Mouse (Mus musculus): ENCODE measurements at regions not wholly inside any gene's neighbourhood (a gene's known extent, or its start where the extent isn't known, plus 50 kb on each side); places are given as distances from the start of the nearest gene placed in this dataset.
A peak's percentile ranks its signal among the peaks of the same experiment; 100 is the strongest.

- H3K4me3 ChIP-seq (replicated peaks; ENCODE audit: low read length) = no peak overlapping the region
- H3K36me3 ChIP-seq (ENCODE audit: insufficient read depth, low read length) = no peaks in the 10 kb centered on the region
- TF ChIP-seq POU5F1 (IDR thresholded peaks at IDR 0.05; ENCODE audit: borderline replicate concordance, low read length) = no peak
- TF ChIP-seq CTCF (conservative IDR thresholded peaks at IDR 0.05; ENCODE audit: low read length) = no peak
- no peak for TF ChIP-seq NANOG (IDR thresholded peaks at IDR 0.05; ENCODE audit: borderline replicate concordance, low read length)
- H3K9me3 ChIP-seq (ENCODE audit: low read length) = no peaks in the 10 kb centered on the region
- H3K4me1 ChIP-seq (replicated peaks; ENCODE audit: low read depth, low read length) = no peaks in the 10 kb centered on the region
- H3K27me3 ChIP-seq (ENCODE audit: insufficient read depth, low read length) = no peaks in the 10 kb centered on the region
Observed at GRCm38 (mm10) chr8:126693642-126694041, 99.9 kb upstream of the Irf2bp2 start.

DNA sequence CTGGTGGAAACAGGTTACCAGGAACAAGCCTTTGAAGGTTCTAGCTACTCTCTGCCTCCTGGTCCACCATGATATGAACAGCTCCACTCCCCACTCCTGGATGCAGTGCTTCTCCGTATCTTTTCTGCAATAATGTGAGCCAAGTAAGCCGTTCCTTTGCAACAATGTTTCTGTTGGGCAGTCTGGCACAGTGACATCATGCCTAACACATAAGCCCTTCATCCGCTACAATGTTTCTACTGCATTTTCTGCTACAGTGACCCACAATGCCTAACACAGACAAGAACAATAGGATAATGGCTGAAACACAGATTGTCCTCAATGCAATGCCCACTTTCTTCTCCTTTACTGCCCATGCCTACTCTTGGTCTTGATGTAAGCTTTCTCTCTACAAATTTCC is 98.9 kb upstream of the Irf2bp2 start:
- TF ChIP-seq POU5F1 (IDR thresholded peaks at IDR 0.05; ENCODE audit: borderline replicate concordance, low read length) (no peak), CTCF (conservative IDR thresholded peaks at IDR 0.05; ENCODE audit: low read length) (no peak), NANOG (IDR thresholded peaks at IDR 0.05; ENCODE audit: borderline replicate concordance, low read length) (no peak)
- Histone ChIP-seq H3K4me1 (replicated peaks; ENCODE audit: low read depth, low read length) (no peaks in the 10 kb centered on the region), H3K27me3 (ENCODE audit: insufficient read depth, low read length) (no peaks in the 10 kb centered on the region), H3K4me3 (replicated peaks; ENCODE audit: low read length) (no peak overlapping the region), H3K9me3 (ENCODE audit: low read length) (no peaks in the 10 kb centered on the region), H3K36me3 (ENCODE audit: insufficient read depth, low read length) (no peaks in the 10 kb centered on the region)

DNA sequence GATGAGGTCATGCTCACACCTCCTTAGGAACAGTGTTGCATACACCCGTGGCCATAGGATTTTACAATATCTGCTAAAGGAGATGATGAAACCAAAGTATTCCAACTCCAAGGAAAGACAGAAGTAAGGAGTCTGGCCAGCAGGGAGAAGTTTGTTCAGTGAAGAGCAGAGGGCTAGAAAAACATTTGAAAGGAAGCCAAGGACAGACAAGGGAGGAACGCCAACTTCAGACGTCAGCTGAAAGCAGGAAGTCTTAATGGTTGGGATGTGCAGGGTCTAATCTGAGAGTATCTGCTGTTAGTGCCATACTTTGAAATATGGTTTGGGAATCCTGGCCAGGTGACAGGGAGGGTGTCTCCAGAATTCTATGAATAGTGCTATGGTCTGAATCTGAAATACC is 98.5 kb upstream of the Irf2bp2 start:
- TF ChIP-seq NANOG (IDR thresholded peaks at IDR 0.05; ENCODE audit: borderline replicate concordance, low read length) = no peak
- no peak for TF ChIP-seq CTCF (conservative IDR thresholded peaks at IDR 0.05; ENCODE audit: low read length)
- no peak for TF ChIP-seq POU5F1 (IDR thresholded peaks at IDR 0.05; ENCODE audit: borderline replicate concordance, low read length)
- Histone ChIP-seq H3K4me3 (replicated peaks; ENCODE audit: low read length) (no peak overlapping the region), H3K36me3 (ENCODE audit: insufficient read depth, low read length) (no peaks in the 10 kb centered on the region), H3K4me1 (replicated peaks; ENCODE audit: low read depth, low read length) (no peaks in the 10 kb centered on the region), H3K27me3 (ENCODE audit: insufficient read depth, low read length) (no peaks in the 10 kb centered on the region), H3K9me3 (ENCODE audit: low read length) (no peaks in the 10 kb centered on the region)

GRCm38 (mm10) chr8:126688450-126688849 is 94.7 kb upstream of the Irf2bp2 start:
- H3K36me3 ChIP-seq (ENCODE audit: insufficient read depth, low read length) = no peaks in the 10 kb centered on the region
- H3K27me3 ChIP-seq (ENCODE audit: insufficient read depth, low read length) = no peaks in the 10 kb centered on the region
- no peaks in the 10 kb centered on the region for H3K9me3 ChIP-seq (ENCODE audit: low read length)
- H3K4me3 ChIP-seq (replicated peaks; ENCODE audit: low read length) = no peak overlapping the region
- no peaks in the 10 kb centered on the region for H3K4me1 ChIP-seq (replicated peaks; ENCODE audit: low read depth, low read length)
- TF ChIP-seq POU5F1 (IDR thresholded peaks at IDR 0.05; ENCODE audit: borderline replicate concordance, low read length) = no peak
- peak; percentile 53 for TF ChIP-seq CTCF (conservative IDR thresholded peaks at IDR 0.05; ENCODE audit: low read length)
- TF ChIP-seq NANOG (IDR thresholded peaks at IDR 0.05; ENCODE audit: borderline replicate concordance, low read length) = no peak

DNA sequence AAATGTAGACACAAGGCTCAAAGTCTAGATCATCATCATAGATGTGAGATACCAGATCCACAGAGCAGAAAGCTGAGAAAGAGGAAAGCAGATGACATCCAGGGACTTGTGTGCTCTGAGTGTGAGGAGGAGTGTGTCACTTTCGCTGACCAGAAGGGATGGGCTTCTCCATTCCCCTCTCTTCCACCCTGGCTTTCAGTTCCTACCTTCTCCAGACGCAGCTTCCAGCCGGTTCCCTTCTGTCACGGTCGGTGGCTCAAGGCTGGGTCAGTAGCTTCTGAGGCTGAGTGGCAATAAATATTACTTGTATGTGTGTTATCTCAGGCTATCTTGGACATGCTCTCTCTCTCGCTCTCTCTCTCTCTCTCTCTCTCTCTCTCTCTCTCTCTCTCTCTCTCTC is 94.2 kb upstream of the Irf2bp2 start:
- Histone ChIP-seq H3K4me3 (replicated peaks; ENCODE audit: low read length) (no peak overlapping the region), H3K9me3 (ENCODE audit: low read length) (no peaks in the 10 kb centered on the region), H3K4me1 (replicated peaks; ENCODE audit: low read depth, low read length) (no peaks in the 10 kb centered on the region), H3K27me3 (ENCODE audit: insufficient read depth, low read length) (no peaks in the 10 kb centered on the region), H3K36me3 (ENCODE audit: insufficient read depth, low read length) (no peaks in the 10 kb centered on the region)
- TF ChIP-seq POU5F1 (IDR thresholded peaks at IDR 0.05; ENCODE audit: borderline replicate concordance, low read length) = no peak
- no peak for TF ChIP-seq NANOG (IDR thresholded peaks at IDR 0.05; ENCODE audit: borderline replicate concordance, low read length)
- no peak for TF ChIP-seq CTCF (conservative IDR thresholded peaks at IDR 0.05; ENCODE audit: low read length)

DNA sequence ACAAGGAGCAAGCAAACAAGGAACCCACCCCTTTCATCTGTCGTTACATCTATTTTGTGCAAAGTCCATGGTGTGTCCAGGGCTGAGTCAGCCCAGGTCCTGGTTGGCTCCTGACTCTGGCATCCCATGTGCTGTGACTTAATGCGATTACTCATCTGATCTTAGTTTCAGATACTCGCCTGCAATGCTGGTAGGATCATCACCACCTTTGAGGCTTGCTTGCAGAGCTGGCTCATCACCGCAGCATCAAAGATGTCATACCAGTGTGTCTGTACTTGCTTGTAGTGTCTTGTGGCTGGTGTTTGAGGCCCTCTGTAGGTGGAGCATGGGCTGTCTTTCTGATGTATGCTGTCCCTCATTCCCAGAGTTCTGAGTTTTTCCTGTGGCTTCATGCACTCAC is 93.0 kb upstream of the Irf2bp2 start:
- Histone ChIP-seq H3K4me1 (replicated peaks; ENCODE audit: low read depth, low read length) (no peaks in the 10 kb centered on the region), H3K4me3 (replicated peaks; ENCODE audit: low read length) (no peak overlapping the region), H3K27me3 (ENCODE audit: insufficient read depth, low read length) (no peaks in the 10 kb centered on the region), H3K36me3 (ENCODE audit: insufficient read depth, low read length) (no peaks in the 10 kb centered on the region), H3K9me3 (ENCODE audit: low read length) (no peaks in the 10 kb centered on the region)
- TF ChIP-seq POU5F1 (IDR thresholded peaks at IDR 0.05; ENCODE audit: borderline replicate concordance, low read length) (no peak), NANOG (IDR thresholded peaks at IDR 0.05; ENCODE audit: borderline replicate concordance, low read length) (no peak), CTCF (conservative IDR thresholded peaks at IDR 0.05; ENCODE audit: low read length) (no peak)

DNA sequence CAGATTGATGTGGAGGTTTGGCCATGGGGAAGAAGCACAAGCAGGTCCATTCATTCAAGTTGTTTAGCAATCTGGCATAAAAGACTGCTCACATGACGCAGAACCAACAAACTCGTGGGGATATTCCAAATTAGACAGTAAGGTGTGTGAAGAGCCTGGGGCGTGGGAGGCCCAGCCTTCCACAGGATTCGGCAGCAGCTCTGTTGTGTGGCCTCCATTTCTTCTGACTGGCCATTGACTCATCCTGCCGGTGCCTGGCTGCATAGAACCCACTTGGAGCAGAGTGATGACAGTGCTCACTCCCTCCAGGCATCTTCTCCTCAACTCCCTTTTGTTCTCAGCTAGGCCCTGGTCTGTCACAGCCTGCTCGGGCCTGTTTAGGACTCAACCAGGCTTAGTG is 91.6 kb upstream of the Irf2bp2 start:
- TF ChIP-seq CTCF (conservative IDR thresholded peaks at IDR 0.05; ENCODE audit: low read length) (no peak), POU5F1 (IDR thresholded peaks at IDR 0.05; ENCODE audit: borderline replicate concordance, low read length) (no peak), NANOG (IDR thresholded peaks at IDR 0.05; ENCODE audit: borderline replicate concordance, low read length) (no peak)
- H3K9me3 ChIP-seq (ENCODE audit: low read length) = no peaks in the 10 kb centered on the region
- no peaks in the 10 kb centered on the region for H3K27me3 ChIP-seq (ENCODE audit: insufficient read depth, low read length)
- no peaks in the 10 kb centered on the region for H3K4me1 ChIP-seq (replicated peaks; ENCODE audit: low read depth, low read length)
- no peak overlapping the region for H3K4me3 ChIP-seq (replicated peaks; ENCODE audit: low read length)
- H3K36me3 ChIP-seq (ENCODE audit: insufficient read depth, low read length) = no peaks in the 10 kb centered on the region

- no peak for TF ChIP-seq POU5F1 (IDR thresholded peaks at IDR 0.05; ENCODE audit: borderline replicate concordance, low read length)
- TF ChIP-seq CTCF (conservative IDR thresholded peaks at IDR 0.05; ENCODE audit: low read length) = no peak
- TF ChIP-seq NANOG (IDR thresholded peaks at IDR 0.05; ENCODE audit: borderline replicate concordance, low read length) = no peak
- H3K4me3 ChIP-seq (replicated peaks; ENCODE audit: low read length) = no peak overlapping the region
- H3K4me1 ChIP-seq (replicated peaks; ENCODE audit: low read depth, low read length) = no peaks in the 10 kb centered on the region
- H3K36me3 ChIP-seq (ENCODE audit: insufficient read depth, low read length) = no peaks in the 10 kb centered on the region
- no peaks in the 10 kb centered on the region for H3K9me3 ChIP-seq (ENCODE audit: low read length)
- H3K27me3 ChIP-seq (ENCODE audit: insufficient read depth, low read length) = no peaks in the 10 kb centered on the region
Observed at GRCm38 (mm10) chr8:126683950-126684349, 90.2 kb upstream of the Irf2bp2 start.

DNA sequence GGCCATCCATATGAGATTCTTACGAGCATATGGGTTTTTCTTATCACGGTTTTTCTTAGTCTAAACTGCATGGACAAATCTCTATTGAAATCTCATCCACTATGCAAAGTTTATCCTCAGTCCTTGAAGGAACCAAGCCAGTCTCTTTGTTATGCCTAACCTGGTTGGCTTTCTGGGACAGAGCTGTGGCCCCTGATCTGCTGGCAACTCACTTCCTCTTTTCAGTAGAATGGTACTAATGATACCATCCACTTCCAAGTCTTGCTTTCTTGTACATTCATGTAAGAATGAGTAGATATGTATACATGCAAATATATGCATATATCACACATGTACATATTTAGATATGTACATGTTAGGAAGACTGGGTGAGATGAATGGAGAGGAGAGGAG is 89.8 kb upstream of the Irf2bp2 start:
- TF ChIP-seq POU5F1 (IDR thresholded peaks at IDR 0.05; ENCODE audit: borderline replicate concordance, low read length) (no peak), CTCF (conservative IDR thresholded peaks at IDR 0.05; ENCODE audit: low read length) (no peak), NANOG (IDR thresholded peaks at IDR 0.05; ENCODE audit: borderline replicate concordance, low read length) (no peak)
- no peaks in the 10 kb centered on the region for H3K9me3 ChIP-seq (ENCODE audit: low read length)
- H3K4me3 ChIP-seq (replicated peaks; ENCODE audit: low read length) = no peak overlapping the region
- no peaks in the 10 kb centered on the region for H3K27me3 ChIP-seq (ENCODE audit: insufficient read depth, low read length)
- no peaks in the 10 kb centered on the region for H3K36me3 ChIP-seq (ENCODE audit: insufficient read depth, low read length)
- no peaks in the 10 kb centered on the region for H3K4me1 ChIP-seq (replicated peaks; ENCODE audit: low read depth, low read length)

Measured in E14TG2a.4 (cell line).